Mouse (Mus musculus): ENCODE results near the gene Snx32. TPM values are rescaled to one million over a fixed set of nuclear protein-coding genes. Genes with fewer than 3 reads are reported as not detected.
"Not testable (repeated sequence)": the region's sequence is repeated elsewhere in the genome, so short reads cannot be mapped to it uniquely, and the experiment has no call there.

Gene Snx32
- total RNA-seq, 2 experiments from 2014 or later: 1.9 to 11.7 TPM

GRCm38 (mm10) chr19:5513005-5513349, 2.6 kb upstream of the Snx32 start:
- no peak for ATAC-seq (replicated peaks; ENCODE audit: low FRiP score, poor library complexity, severe bottlenecking)

- ATAC-seq (replicated peaks; ENCODE audit: low FRiP score, poor library complexity, severe bottlenecking): no peak
These were observed 2.0 kb upstream of the Snx32 start for GRCm38 (mm10) chr19:5512091-5513004.

- ATAC-seq (replicated peaks; ENCODE audit: low FRiP score, poor library complexity, severe bottlenecking): 0 out of 2 replicates have a peak, but pooled peaks have one; percentile 23
These were observed 815 bp upstream of the Snx32 start for GRCm38 (mm10) chr19:5511074-5511632.

DNA sequence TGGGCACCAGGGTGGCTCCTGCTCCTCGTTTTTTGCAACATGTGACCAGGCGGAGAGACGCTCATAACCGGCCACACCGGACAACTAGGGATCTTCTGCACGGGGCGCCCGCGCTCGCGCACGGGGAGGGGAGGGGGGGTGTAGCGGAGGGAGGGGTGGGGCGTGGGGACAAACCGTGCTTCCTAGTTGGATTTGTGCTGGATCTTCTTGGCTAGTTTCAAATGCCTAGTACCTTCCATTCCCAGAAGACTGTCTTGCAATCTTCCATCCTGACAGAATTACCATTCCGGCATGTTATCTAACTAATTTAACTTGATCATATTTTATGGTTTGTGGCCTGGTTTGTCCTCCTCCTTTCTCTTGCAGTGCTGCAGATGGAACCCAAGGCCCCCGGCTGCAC, 6.7 kb downstream of the Snx32 start, which contains the start of gene 1700020D05Rik:
1700020D05Rik (minus strand) TSS at position 101 of the 400 bp plus-strand sequence.
- no peak for ATAC-seq (replicated peaks; ENCODE audit: low FRiP score, poor library complexity, severe bottlenecking)

DNA sequence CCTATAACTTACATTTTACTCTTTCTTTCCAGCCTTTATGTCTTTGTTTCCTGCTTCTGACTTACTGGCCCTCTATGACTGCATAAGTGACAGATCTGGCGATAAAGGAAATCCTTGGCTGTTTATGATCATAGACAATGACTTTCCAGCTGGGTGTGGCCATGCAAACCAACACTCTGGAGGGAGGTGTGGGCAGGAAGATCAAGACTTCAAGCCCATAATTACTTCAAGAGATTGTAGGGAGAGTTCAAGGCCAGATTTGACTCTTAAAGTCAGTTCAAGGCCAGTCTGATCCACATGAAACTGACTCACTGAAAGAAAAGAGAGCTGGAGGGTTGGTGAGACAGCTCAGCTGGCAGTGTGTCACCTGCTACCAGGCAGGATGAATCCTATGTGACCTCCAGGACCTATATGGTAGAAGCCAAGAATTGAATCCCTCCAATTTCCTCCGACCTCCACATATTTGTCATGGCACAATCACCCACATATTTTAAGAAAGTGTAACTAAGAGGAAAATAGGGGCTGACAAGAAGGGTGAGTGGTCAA, 9.9 kb downstream of the Snx32 start:
- ATAC-seq (replicated peaks; ENCODE audit: low FRiP score, poor library complexity, severe bottlenecking): no peak

DNA sequence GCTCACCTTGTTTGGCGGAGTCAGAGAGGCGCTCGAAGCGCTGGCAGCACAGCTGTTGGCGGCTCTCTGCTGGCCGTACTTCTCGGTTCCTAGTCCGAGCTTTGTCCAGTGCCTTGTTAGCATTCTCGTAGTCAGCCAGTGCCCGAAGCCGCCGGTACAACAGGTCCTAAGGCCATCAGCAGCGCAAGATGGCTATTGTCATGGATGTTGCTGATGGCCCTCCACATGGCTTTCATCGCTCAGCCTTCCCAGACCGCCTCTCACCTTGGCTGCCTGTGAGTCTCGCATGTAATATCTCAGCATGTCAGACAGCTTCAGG, 14.3 kb downstream of the Snx32 start:
- no peak for ATAC-seq (replicated peaks; ENCODE audit: low FRiP score, poor library complexity, severe bottlenecking)

GRCm38 (mm10) chr19:5495353-5496051, 14.8 kb downstream of the Snx32 start:
- no peak for ATAC-seq (replicated peaks; ENCODE audit: low FRiP score, poor library complexity, severe bottlenecking)

DNA sequence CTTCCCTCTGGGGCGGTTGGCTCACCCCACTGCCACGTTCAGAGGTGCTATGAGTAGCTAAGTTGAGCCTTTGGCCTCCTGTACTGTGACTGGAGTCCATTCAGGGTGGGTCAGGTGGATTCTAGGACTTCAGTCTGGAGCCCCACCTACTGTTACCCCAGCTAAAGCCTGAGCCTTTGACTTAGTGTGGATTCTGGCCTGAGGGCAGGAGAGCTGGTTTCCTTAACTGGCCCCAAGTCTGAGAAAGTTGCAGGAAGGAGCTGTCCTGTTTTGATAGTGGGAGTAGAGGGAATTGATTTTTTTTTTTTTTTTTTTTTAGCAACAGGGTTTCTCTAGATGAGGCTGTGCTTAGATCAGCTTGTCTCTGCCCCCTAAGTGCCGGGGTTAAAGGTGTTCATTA, 16.0 kb downstream of the Snx32 start:
- no peak for ATAC-seq (replicated peaks; ENCODE audit: low FRiP score, poor library complexity, severe bottlenecking)

GRCm38 (mm10) chr19:5493301-5493721, 17.0 kb downstream of the Snx32 start:
- ATAC-seq (replicated peaks; ENCODE audit: low FRiP score, poor library complexity, severe bottlenecking): not testable (repeated sequence)

- no peak for ATAC-seq (replicated peaks; ENCODE audit: low FRiP score, poor library complexity, severe bottlenecking)
These were observed 17.7 kb downstream of the Snx32 start for GRCm38 (mm10) chr19:5492641-5493040.

GRCm38 (mm10) chr19:5490898-5491708, 19.2 kb downstream of the Snx32 start:
- ATAC-seq (replicated peaks; ENCODE audit: low FRiP score, poor library complexity, severe bottlenecking): peak; percentile 51

DNA sequence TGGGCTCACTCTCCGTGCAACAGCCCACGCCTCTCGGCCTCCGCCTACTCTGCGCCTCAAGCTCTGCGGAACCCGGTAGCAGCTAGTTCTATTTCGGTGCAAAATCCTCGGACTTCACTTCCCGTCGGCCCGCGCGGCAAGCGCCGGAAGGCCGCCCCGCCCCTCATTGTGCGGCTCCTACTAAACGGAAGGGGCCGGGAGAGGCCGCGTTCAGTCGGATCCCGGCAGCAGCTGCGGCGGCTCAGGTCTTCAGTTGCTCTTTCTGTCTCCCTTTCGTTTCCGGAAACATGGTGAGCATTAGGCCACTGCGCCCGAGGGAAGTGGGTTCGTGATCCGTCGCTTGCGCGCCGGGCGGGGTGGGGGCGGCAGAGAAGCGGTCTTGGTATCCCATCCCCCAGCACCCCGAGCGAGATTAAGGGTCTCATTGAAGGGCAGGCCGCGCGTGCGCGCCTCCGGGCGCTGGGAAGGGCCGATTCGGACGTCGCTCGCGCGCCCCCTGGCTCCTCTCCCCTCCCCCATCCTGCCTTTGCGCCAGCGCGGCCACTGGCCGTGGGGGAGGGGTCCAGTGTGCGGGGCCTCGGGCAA, 19.9 kb downstream of the Snx32 start, which contains the start of gene Cfl1:
Cfl1 (plus strand) TSS at position 143 of the 585 bp plus-strand sequence.
- ATAC-seq (replicated peaks; ENCODE audit: low FRiP score, poor library complexity, severe bottlenecking): peak; percentile 56

DNA sequence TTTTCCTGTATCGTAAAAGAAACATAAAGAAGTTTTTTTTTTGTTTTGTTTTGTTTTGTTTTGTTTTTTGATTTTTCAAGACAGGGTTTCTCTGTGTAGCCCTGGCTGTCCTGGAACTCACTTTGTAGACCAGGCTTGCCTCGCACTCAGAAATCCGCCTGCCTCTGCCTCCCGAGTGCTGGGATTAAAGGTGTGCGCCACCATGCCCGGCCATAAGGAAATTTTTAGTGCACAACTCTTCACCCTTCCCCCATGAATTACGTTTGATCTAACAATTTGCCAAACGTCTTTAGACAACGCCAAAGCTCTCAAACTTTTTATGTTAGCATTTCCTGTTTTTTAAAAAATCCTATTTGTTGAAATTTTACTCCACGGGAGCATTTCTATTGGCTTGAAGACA, 20.6 kb downstream of the Snx32 start:
- not testable (repeated sequence) for ATAC-seq (replicated peaks; ENCODE audit: low FRiP score, poor library complexity, severe bottlenecking)

GRCm38 (mm10) chr19:5488878-5489571, 21.3 kb downstream of the Snx32 start:
- ATAC-seq (replicated peaks; ENCODE audit: low FRiP score, poor library complexity, severe bottlenecking): peak; percentile 70

GRCm38 (mm10) chr19:5487768-5488550, 22.4 kb downstream of the Snx32 start, which contains the start of gene Mus81:
TSS of gene Mus81 (minus strand) at chr19:5488402.
- peak; percentile 47 for ATAC-seq (replicated peaks; ENCODE audit: low FRiP score, poor library complexity, severe bottlenecking)

- ATAC-seq (replicated peaks; ENCODE audit: low FRiP score, poor library complexity, severe bottlenecking): no peak
These were observed 23.6 kb downstream of the Snx32 start for GRCm38 (mm10) chr19:5486771-5487170.

DNA sequence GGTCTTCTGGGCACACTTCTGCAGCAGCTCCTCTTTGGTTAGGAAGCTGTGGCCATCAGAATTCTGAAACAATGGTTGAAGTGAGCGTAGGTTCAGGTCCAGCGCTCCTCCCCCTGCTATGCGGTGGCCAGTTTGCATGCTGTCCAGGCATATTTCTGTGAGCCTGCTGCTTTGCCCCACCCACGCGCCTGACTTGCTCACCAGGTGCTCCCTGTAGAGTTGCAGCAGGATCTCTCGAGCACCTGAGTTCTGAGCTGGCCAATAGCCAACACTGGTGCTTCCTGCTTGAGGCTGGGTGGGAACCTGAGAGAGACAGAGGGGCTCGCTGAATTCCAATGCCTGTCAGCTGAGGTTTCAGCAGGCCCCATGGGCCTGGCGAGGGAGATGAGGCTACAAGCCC, 24.1 kb downstream of the Snx32 start:
- ATAC-seq (replicated peaks; ENCODE audit: low FRiP score, poor library complexity, severe bottlenecking): no peak

GRCm38 (mm10) chr19:5485821-5486220, 24.5 kb downstream of the Snx32 start:
- ATAC-seq (replicated peaks; ENCODE audit: low FRiP score, poor library complexity, severe bottlenecking): no peak

All from erythroblast, adult 5-6 weeks (primary cell).